In the genomic region with DNA sequence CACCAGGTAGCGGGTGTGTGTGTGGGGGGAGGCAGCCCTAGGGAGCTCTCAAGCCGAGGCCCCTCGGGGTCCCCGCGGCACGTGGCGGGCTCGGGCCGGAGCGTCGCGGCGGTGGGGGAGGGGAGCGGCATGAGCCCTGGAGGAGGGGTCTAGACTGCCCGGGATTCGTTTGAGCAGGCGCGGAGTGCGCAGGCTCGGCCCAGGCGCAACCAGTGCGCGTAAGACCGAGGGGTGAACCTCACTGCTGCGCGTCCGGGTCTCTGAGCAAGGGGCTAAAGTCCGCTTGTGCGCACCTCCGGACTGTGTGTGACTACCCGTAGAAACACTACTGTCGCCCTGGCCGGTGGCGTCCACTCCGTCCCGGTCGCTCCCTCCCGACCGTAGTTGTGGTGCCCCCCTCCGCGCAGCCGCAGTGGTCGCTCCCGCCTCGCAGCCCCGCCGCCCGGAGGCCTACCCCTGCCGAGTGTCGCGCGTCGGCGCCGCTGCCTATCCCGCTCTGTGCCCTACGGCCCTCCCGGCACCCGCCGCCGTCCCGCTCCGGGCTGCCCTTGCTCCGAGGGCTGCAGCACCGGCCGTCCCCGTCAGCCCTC, we compare ENCODE assay signal across 7 mouse cellular contexts. TPM values are rescaled to one million over a fixed set of nuclear protein-coding genes. Genes with fewer than 3 reads are reported as not detected.
DNase-seq lines count a peak whose midpoint lies in the region; ATAC-seq and TF ChIP-seq lines count a peak whose summit lies in the region.

Gene Hdac2, plus strand, starts transcription at position 459 of the 590 bp plus-strand sequence.

- peak; percentile 89 for DNase-seq in adrenal gland, postnatal 25 days
- DNase-seq in heart, adult 18-20 months = peak; percentile 90 to 91
- DNase-seq in kidney, adult 2 months = peak; percentile 91
- peak; percentile 67 to 78 for DNase-seq in spleen, adult 2 months (ENCODE audit: low read depth in 1 of 2, low spot score in 2 of 2)

- H3K9ac ChIP-seq in embryonic facial prominence, embryonic 12.5 days = peak within 1 kb of the TSS; percentile 100
- peak within 1 kb of the TSS; percentile 99 for H3K9ac ChIP-seq in limb, embryonic 12.5 days (replicated peaks)
- peak within 1 kb of the TSS; percentile 92 for H3K9ac ChIP-seq in midbrain, embryonic 15.5 days

- H3K27ac ChIP-seq in embryonic facial prominence, embryonic 12.5 days = peak within 1 kb of the TSS; percentile 99
- H3K27ac ChIP-seq in kidney, adult 2 months (ENCODE audit: insufficient read depth, low read depth, low read length) = peak within 1 kb of the TSS; percentile 95
- peak within 1 kb of the TSS; percentile 99 for H3K27ac ChIP-seq in limb, embryonic 12.5 days
- peak within 1 kb of the TSS; percentile 97 for H3K27ac ChIP-seq in midbrain, embryonic 15.5 days
- H3K27ac ChIP-seq in spleen, adult 2 months (ENCODE audit: insufficient read depth, low read length) = peak within 1 kb of the TSS; percentile 98

- no peaks in the 10 kb centered on the region for H3K9me3 ChIP-seq in embryonic facial prominence, embryonic 12.5 days
- no peaks in the 10 kb centered on the region for H3K9me3 ChIP-seq in limb, embryonic 12.5 days
- no peaks in the 10 kb centered on the region for H3K9me3 ChIP-seq in midbrain, embryonic 15.5 days

- peak; percentile 98 for ATAC-seq in embryonic facial prominence, embryonic 12.5 days (ENCODE audit: insufficient number of reproducible peaks, insufficient read depth, low FRiP score, low TSS enrichment)
- ATAC-seq in limb, embryonic 12.5 days (ENCODE audit: insufficient number of reproducible peaks, insufficient read depth, low FRiP score, low TSS enrichment, low read depth) = peak; percentile 98
- ATAC-seq in midbrain, embryonic 15.5 days (replicated peaks) = peak; percentile 98

- peaks cover 7% of the 10 kb centered on the region for H3K4me1 ChIP-seq in embryonic facial prominence, embryonic 12.5 days
- H3K4me1 ChIP-seq in kidney, adult 2 months (ENCODE audit: control insufficient read depth, insufficient read depth, low read length) = peaks cover 10% of the 10 kb centered on the region; the same call in 1 of the 2 replicates
- H3K4me1 ChIP-seq in limb, embryonic 12.5 days (replicated peaks) = peaks cover 18% of the 10 kb centered on the region
- peaks cover 22% of the 10 kb centered on the region for H3K4me1 ChIP-seq in midbrain, embryonic 15.5 days
- H3K4me1 ChIP-seq in spleen, adult 2 months (ENCODE audit: control insufficient read depth, insufficient read depth, insufficient read length) = peaks cover 12% of the 10 kb centered on the region

- H3K27me3 ChIP-seq in embryonic facial prominence, embryonic 12.5 days = no peaks in the 10 kb centered on the region
- no peaks in the 10 kb centered on the region for H3K27me3 ChIP-seq in kidney, adult 2 months (replicated peaks; ENCODE audit: control insufficient read depth, insufficient read depth, low read length)
- no peaks in the 10 kb centered on the region for H3K27me3 ChIP-seq in limb, embryonic 12.5 days
- no peaks in the 10 kb centered on the region for H3K27me3 ChIP-seq in midbrain, embryonic 15.5 days (replicated peaks)
- no peaks in the 10 kb centered on the region for H3K27me3 ChIP-seq in spleen, adult 2 months (ENCODE audit: control insufficient read depth, insufficient read depth, low read length)

- no peak for TF ChIP-seq CTCF in kidney, adult 2 months (conservative IDR thresholded peaks at IDR 0.05; ENCODE audit: insufficient read depth, insufficient read length, low read depth, low read length)
- TF ChIP-seq CTCF in spleen, adult 2 months (IDR thresholded peaks at IDR 0.05; ENCODE audit: extremely low read depth, insufficient read depth, insufficient read length, insufficient replicate concordance) = no peak

- H3K4me3 ChIP-seq in embryonic facial prominence, embryonic 12.5 days = peak within 1 kb of the TSS; percentile 99
- H3K4me3 ChIP-seq in kidney, adult 2 months (ENCODE audit: insufficient read depth, low read depth, low read length) = peak within 1 kb of the TSS; percentile 87
- peak within 1 kb of the TSS; percentile 96 for H3K4me3 ChIP-seq in limb, embryonic 12.5 days (replicated peaks)
- H3K4me3 ChIP-seq in midbrain, embryonic 15.5 days = peak within 1 kb of the TSS; percentile 77
- peak within 1 kb of the TSS; percentile 97 for H3K4me3 ChIP-seq in spleen, adult 2 months (ENCODE audit: extremely low read depth, insufficient read depth, insufficient read length)

- under 1% methylated on average over 64 of the region's 67 CpGs for WGBS in embryonic facial prominence, embryonic 12.5 days
- WGBS in kidney, adult 2 months = 1% methylated on average over 66 of the region's 67 CpGs
- WGBS in limb, embryonic 12.5 days = under 1% methylated on average over 67 of the region's 67 CpGs
- under 1% methylated on average over 66 of the region's 67 CpGs for WGBS in midbrain, embryonic 15.5 days
- WGBS in spleen, adult 2 months = 1% methylated on average over 67 of the region's 67 CpGs

- H3K4me2 ChIP-seq in embryonic facial prominence, embryonic 12.5 days (replicated peaks) = peak within 1 kb of the TSS; percentile 56
- peak within 1 kb of the TSS; percentile 67 for H3K4me2 ChIP-seq in limb, embryonic 12.5 days
- peak within 1 kb of the TSS; percentile 64 for H3K4me2 ChIP-seq in midbrain, embryonic 15.5 days

- H3K36me3 ChIP-seq in embryonic facial prominence, embryonic 12.5 days = no peaks in the 10 kb centered on the region
- no peaks in the 10 kb centered on the region for H3K36me3 ChIP-seq in kidney, adult 2 months (ENCODE audit: control insufficient read depth, insufficient read depth, low read length)
- no peaks in the 10 kb centered on the region for H3K36me3 ChIP-seq in limb, embryonic 12.5 days
- no peaks in the 10 kb centered on the region for H3K36me3 ChIP-seq in midbrain, embryonic 15.5 days (replicated peaks)
- H3K36me3 ChIP-seq in spleen, adult 2 months (ENCODE audit: control insufficient read depth, insufficient read depth, low read length) = no peaks in the 10 kb centered on the region

- TF ChIP-seq POLR2A in kidney, adult 2 months (IDR thresholded peaks at IDR 0.05; ENCODE audit: low read depth, low read length) = peak; percentile 52
- TF ChIP-seq POLR2A in spleen, adult 2 months (IDR thresholded peaks at IDR 0.05; ENCODE audit: low read depth, low read length) = peak; percentile 42; the same call in 1 of the 2 replicates

RNA-seq across cellular contexts. Expression of gene Hdac2, which starts in this region (rescaled TPM):
- 91.3 and 119 TPM in 2 replicates for total RNA-seq in adrenal gland, postnatal 25 days (2021)
- 378 and 395 TPM in 2 replicates for polyA plus RNA-seq in embryonic facial prominence, embryonic 12.5 days (2016; fragmentation: Nextera tagmentation; extraction: Ambion mirVana)
- 10 to 100 TPM; 46.7 to 52.2 TPM for total RNA-seq in heart, adult 18-20 months (2021)
- 7.3 and 11.4 TPM in 2 replicates for polyA plus RNA-seq in kidney, adult 2 months (2012; rRNA removed)
- polyA plus RNA-seq in limb, embryonic 12.5 days (2016; fragmentation: Nextera tagmentation; extraction: Ambion mirVana) = 366 and 381 TPM in 2 replicates
- polyA plus RNA-seq in midbrain, embryonic 15.5 days (2015; fragmentation: Nextera tagmentation; extraction: Ambion mirVana) = 330 and 345 TPM in 2 replicates
- polyA plus RNA-seq in spleen, adult 2 months (2012; rRNA removed) = 4.3 and 6.7 TPM in 2 replicates

Comparison
In these comparisons a context has a peak if more than half of its experiments do, and no peak if none do; other contexts are left out.
1. Peak in every context shown above with its lines: DNase-seq, ATAC-seq, H3K4me3 ChIP-seq and H3K27ac ChIP-seq.
2. RNA of gene Hdac2 (polyA plus RNA-seq): 378 to 395 TPM in embryonic facial prominence, embryonic 12.5 days, 366 to 381 TPM in limb, embryonic 12.5 days and 330 to 345 TPM in midbrain, embryonic 15.5 days; 7.3 to 11.4 TPM in kidney, adult 2 months and 4.3 to 6.7 TPM in spleen, adult 2 months; every median in the first group is over 10 times any median in the second.